Mouse (Mus musculus): ENCODE data around the gene Ceacam20.

- TF ChIP-seq POLR2A (IDR thresholded peaks at IDR 0.05; ENCODE audit: low read depth, low read length) = no peak
- no peak for TF ChIP-seq CTCF (IDR thresholded peaks at IDR 0.05; ENCODE audit: extremely low read depth, insufficient read depth, insufficient read length, insufficient replicate concordance)
These were observed 41.9 kb upstream of the Ceacam20 start for GRCm38 (mm10) chr7:19923354-19923753.
